Mouse (Mus musculus): Measurements from ENCODE around the gene Igfbp3.

- no peak for TF ChIP-seq POLR2A (IDR thresholded peaks at IDR 0.05; ENCODE audit: borderline replicate concordance, low read depth, low read length)
- TF ChIP-seq CTCF (IDR thresholded peaks at IDR 0.05; ENCODE audit: low read depth, low read length), result no peak
These were observed 40.1 kb downstream of the Igfbp3 start for GRCm38 (mm10) chr11:7173664-7174063.

Measured in bone marrow macrophage, adult 2 months (primary cell).